Mouse (Mus musculus) brain, embryonic 14.5 days (tissue): ENCODE data around the gene Ttll11.

Experiments used
- CTCF ChIP-seq: fragments of 200-500 bp; IDR thresholded peaks from 2 replicates; pipeline ENCODE4 v1.5.1; 2012; ENCODE audit warnings: inconsistent platforms, mild to moderate bottlenecking, moderate library complexity, borderline replicate concordance; ENCODE audit not compliant: insufficient read depth, insufficient read length; ENCODE audit errors: extremely low read depth
- POLR2A ChIP-seq: fragments of 200-500 bp; IDR thresholded peaks from 2 replicates; pipeline ENCODE4 v1.6.1; 2012; ENCODE audit warnings: mild to moderate bottlenecking, inconsistent platforms, borderline replicate concordance; ENCODE audit not compliant: poor library complexity, insufficient read depth, insufficient read length, severe bottlenecking; ENCODE audit errors: extremely low read depth

DNA sequence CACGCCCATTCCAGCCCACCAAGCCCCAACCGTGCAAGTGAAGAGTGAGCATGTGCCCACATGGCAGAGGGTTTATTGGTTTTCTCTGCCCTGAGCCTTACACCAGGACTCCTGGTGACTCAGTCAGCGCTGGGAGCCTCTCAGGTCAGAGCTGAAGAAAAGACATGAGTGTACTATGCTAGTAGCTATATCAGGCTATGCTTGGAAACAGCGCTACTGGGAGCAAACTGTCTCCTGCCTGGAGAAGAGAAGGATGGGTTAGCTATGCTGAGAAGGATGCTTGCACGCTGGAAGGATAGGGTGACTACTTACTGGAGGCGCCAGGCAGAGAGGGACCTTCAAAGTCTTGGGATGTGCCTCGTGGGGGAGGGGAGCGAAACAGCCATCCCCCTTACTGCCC is 30.9 kb upstream of the Ttll11 start:
- TF ChIP-seq POLR2A (no peak), CTCF (no peak)
